Mouse (Mus musculus): Measurements from ENCODE around the gene Stx11. TPM values are rescaled to one million over a fixed set of nuclear protein-coding genes. Genes with fewer than 3 reads are reported as not detected.
A peak's percentile ranks its signal among the peaks of the same experiment; 100 is the strongest.

The Stx11 gene
- polyA plus RNA-seq (2011; ENCODE audit: insufficient read depth, insufficient read length, low replicate concordance, missing spikeins), result 13.2 and 28.8 TPM in 2 replicates

DNA sequence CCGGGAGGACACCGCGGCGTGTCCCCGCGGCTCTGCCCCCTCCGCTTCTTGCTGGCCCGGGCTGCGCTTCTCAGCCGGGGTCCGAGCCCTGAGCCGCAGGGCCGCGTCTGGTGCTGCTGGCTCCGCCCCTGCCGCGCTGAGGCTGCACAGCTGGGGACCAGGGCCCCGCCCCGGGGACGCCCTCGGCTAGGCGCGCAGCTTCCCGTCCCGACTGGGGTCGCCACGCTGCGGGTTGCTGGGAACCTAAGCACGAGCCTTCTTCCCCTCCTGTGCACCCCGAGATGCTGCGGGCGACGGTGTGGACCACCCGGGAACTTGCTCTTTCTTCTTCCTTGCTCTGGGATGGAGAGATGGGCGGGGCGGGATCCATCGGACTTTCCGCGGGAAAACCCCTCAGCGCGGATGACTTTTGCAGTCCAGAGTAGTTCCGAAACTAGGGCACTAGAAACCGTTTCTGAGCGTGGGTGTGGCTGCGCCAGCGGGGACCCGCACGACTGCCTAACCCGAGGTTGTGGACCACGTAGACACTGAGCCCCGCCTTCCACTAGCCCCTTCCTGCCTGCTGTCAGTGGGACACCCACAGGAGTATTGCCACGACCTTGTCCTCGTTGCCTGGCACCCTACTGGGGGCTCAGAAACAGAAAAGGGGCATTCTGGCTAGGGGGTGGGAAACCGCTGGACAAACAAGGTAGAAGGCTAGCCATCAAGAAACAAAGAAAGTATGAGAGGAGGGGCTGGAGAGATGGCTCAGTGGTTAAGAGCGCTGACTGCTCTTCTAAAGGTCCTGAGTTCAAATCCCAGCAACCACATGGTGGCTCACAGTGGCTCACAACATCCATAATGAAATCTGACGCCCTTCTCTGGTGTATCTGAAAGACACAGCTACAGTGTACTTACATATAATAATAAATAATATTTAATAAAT is at the start of gene Stx11:
Stx11 (minus strand) TSS at position 148 of the 925 bp plus-strand sequence.
- Histone ChIP-seq H3K4me3 (replicated peaks; ENCODE audit: control insufficient read depth, low read depth, low read length) (peak within 1 kb of the TSS; percentile 96), H3K4me1 (ENCODE audit: control insufficient read depth, insufficient read depth, low read length) (no peaks in the 10 kb centered on the region; the same call in 1 of the 2 replicates), H3K27ac (ENCODE audit: control insufficient read depth, insufficient read depth, low read depth, low read length, poor library complexity) (peak within 1 kb of the TSS; percentile 89)
- WGBS, result 4% methylated on average over 56 of the region's 56 CpGs
- no peak for TF ChIP-seq CTCF (IDR thresholded peaks at IDR 0.05; ENCODE audit: control insufficient read depth, insufficient read depth, low read length)
- TF ChIP-seq POLR2A (IDR thresholded peaks at IDR 0.05; ENCODE audit: borderline replicate concordance, control insufficient read depth, low read depth, low read length), result peak; percentile 62; the same call in 1 of the 2 replicates

DNA sequence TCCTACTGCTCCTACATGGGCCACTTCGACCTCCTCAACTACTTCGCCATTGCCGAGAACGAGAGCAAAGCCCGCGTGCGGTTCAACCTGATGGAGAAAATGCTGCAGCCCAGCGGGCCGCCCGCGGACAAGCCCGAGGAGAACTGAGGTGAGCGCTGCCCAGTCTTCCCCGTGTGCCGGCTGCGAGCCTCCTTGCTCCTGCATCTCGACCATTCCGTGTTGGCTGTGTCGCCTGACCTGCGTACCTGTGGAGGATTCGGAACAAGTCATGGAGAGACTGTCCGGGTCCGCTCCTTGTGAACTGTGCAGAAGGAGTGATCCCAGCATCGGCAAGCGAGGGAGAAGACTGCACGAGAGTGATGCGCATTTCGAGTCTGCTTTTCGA is 44.6 kb upstream of the Stx11 start:
- H3K4me3 ChIP-seq (replicated peaks; ENCODE audit: control insufficient read depth, low read depth, low read length), result peak overlapping the region; percentile 97
- TF ChIP-seq CTCF (IDR thresholded peaks at IDR 0.05; ENCODE audit: control insufficient read depth, insufficient read depth, low read length) (no peak), POLR2A (IDR thresholded peaks at IDR 0.05; ENCODE audit: borderline replicate concordance, control insufficient read depth, low read depth, low read length) (no peak)
- 1% methylated on average over 29 of the region's 29 CpGs for WGBS
- peak overlapping the region; percentile 39 for H3K27ac ChIP-seq (ENCODE audit: control insufficient read depth, insufficient read depth, low read depth, low read length, poor library complexity)
- H3K4me1 ChIP-seq (ENCODE audit: control insufficient read depth, insufficient read depth, low read length), result peaks cover 2% of the 10 kb centered on the region; the same call in 1 of the 2 replicates

DNA sequence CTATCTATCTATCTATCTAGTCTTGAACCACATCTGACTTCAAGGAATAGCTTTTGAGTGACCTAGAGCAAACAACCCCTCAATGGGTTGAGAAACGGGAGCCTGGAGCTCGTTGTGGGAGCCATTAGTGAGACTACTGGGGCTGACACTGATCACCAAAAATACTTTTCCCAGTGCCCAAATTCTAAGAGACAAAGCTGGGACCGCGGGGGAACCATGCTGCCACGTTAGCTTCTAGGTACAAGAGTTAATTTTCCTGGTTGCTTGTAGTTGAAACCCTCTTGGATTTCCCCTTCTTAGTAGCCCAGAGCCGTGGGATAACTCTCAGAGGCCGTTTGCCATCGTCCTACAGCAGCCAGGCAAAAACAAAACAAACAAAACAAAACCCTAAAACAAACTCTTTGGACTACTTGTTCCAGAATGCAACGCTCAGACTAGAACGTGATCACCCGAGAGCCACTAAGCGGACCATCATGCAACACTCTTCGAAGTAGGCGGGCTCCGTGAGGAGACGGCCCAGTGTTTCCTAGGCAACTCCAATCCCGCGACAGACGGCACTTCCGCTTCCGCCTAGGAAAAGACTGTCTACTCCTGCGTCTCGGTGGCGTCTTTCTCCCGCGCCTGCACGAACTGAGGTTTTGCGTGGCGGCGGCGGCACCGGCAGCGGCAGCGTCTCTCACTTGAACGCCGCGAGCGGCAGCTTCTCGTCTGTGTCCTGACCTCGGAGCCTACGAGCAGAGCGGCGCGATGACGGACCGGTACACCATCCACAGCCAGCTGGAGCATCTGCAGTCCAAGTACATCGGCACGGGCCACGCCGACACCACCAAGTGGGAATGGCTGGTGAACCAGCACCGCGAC is 44.0 kb upstream of the Stx11 start:
- peak overlapping the region; percentile 97 for H3K4me3 ChIP-seq (replicated peaks; ENCODE audit: control insufficient read depth, low read depth, low read length)
- TF ChIP-seq POLR2A (IDR thresholded peaks at IDR 0.05; ENCODE audit: borderline replicate concordance, control insufficient read depth, low read depth, low read length), result peak; percentile 57; the same call in 1 of the 2 replicates
- no peak for TF ChIP-seq CTCF (IDR thresholded peaks at IDR 0.05; ENCODE audit: control insufficient read depth, insufficient read depth, low read length)
- WGBS, result 2% methylated on average over 52 of the region's 52 CpGs
- H3K27ac ChIP-seq (ENCODE audit: control insufficient read depth, insufficient read depth, low read depth, low read length, poor library complexity), result peak overlapping the region; percentile 39
- H3K4me1 ChIP-seq (ENCODE audit: control insufficient read depth, insufficient read depth, low read length), result peaks cover 2% of the 10 kb centered on the region; the same call in 1 of the 2 replicates

GRCm38 (mm10) chr10:13005043-13005442 is 40.9 kb upstream of the Stx11 start, which contains the start of gene Sf3b5:
Sf3b5 (plus strand) TSS chr10:13005343.
- peaks cover 2% of the 10 kb centered on the region; the same call in 1 of the 2 replicates for H3K4me1 ChIP-seq (ENCODE audit: control insufficient read depth, insufficient read depth, low read length)
- 82% methylated on average over 3 of the region's 3 CpGs for WGBS
- TF ChIP-seq POLR2A (IDR thresholded peaks at IDR 0.05; ENCODE audit: borderline replicate concordance, control insufficient read depth, low read depth, low read length) (no peak), CTCF (IDR thresholded peaks at IDR 0.05; ENCODE audit: control insufficient read depth, insufficient read depth, low read length) (no peak)
- H3K27ac ChIP-seq (ENCODE audit: control insufficient read depth, insufficient read depth, low read depth, low read length, poor library complexity), result no peak within 1 kb of the TSS
- H3K4me3 ChIP-seq (replicated peaks; ENCODE audit: control insufficient read depth, low read depth, low read length), result no peak within 1 kb of the TSS

- H3K27ac ChIP-seq (ENCODE audit: control insufficient read depth, insufficient read depth, low read depth, low read length, poor library complexity), result no peak overlapping the region
- H3K4me1 ChIP-seq (ENCODE audit: control insufficient read depth, insufficient read depth, low read length), result no peaks in the 10 kb centered on the region
- 40% methylated on average over 17 of the region's 17 CpGs for WGBS
Measured at GRCm38 (mm10) chr10:12996736-12997477, 32.8 kb upstream of the Stx11 start.

GRCm38 (mm10) chr10:12993411-12994039 is 29.4 kb upstream of the Stx11 start:
- TF ChIP-seq CTCF (IDR thresholded peaks at IDR 0.05; ENCODE audit: control insufficient read depth, insufficient read depth, low read length) (no peak), POLR2A (IDR thresholded peaks at IDR 0.05; ENCODE audit: borderline replicate concordance, control insufficient read depth, low read depth, low read length) (no peak)
- 74% methylated on average over 25 of the region's 25 CpGs for WGBS
- H3K4me3 ChIP-seq (replicated peaks; ENCODE audit: control insufficient read depth, low read depth, low read length), result no peak overlapping the region
- no peak overlapping the region; the same call in 1 of the 2 replicates for H3K27ac ChIP-seq (ENCODE audit: control insufficient read depth, insufficient read depth, low read depth, low read length, poor library complexity)
- H3K4me1 ChIP-seq (ENCODE audit: control insufficient read depth, insufficient read depth, low read length), result no peaks in the 10 kb centered on the region

More at GRCm38 (mm10) chr10:12996736-12997477, 32.8 kb upstream of the Stx11 start:
- no peak overlapping the region for H3K4me3 ChIP-seq (replicated peaks; ENCODE audit: control insufficient read depth, low read depth, low read length)
- TF ChIP-seq CTCF (IDR thresholded peaks at IDR 0.05; ENCODE audit: control insufficient read depth, insufficient read depth, low read length) (peak; percentile 80), POLR2A (IDR thresholded peaks at IDR 0.05; ENCODE audit: borderline replicate concordance, control insufficient read depth, low read depth, low read length) (no peak)

GRCm38 (mm10) chr10:12991953-12992352 is 27.9 kb upstream of the Stx11 start:
- Histone ChIP-seq H3K4me1 (ENCODE audit: control insufficient read depth, insufficient read depth, low read length) (peaks cover 1% of the 10 kb centered on the region), H3K4me3 (replicated peaks; ENCODE audit: control insufficient read depth, low read depth, low read length) (no peak overlapping the region), H3K27ac (ENCODE audit: control insufficient read depth, insufficient read depth, low read depth, low read length, poor library complexity) (no peak overlapping the region)
- 61% methylated on average over 5 of the region's 5 CpGs for WGBS
- TF ChIP-seq CTCF (IDR thresholded peaks at IDR 0.05; ENCODE audit: control insufficient read depth, insufficient read depth, low read length) (no peak), POLR2A (IDR thresholded peaks at IDR 0.05; ENCODE audit: borderline replicate concordance, control insufficient read depth, low read depth, low read length) (no peak)

All from bone marrow, adult 2 months (tissue).